Mouse (Mus musculus) MN1 (cell line): ENCODE results near the gene Adcy4.
A peak's percentile ranks its signal among the peaks of the same experiment; 100 is the strongest.

Experiments used
- DNase-seq: peaks from one replicate; pipeline ENCODE4 v3.0.0-alpha.2; 2016; ENCODE audit warnings: low spot score

Gene Adcy4

GRCm38 (mm10) chr14:55783958-55784235 is at the start of gene Adcy4:
Adcy4 (minus strand) TSS chr14:55784095.
- no peak for DNase-seq

DNA sequence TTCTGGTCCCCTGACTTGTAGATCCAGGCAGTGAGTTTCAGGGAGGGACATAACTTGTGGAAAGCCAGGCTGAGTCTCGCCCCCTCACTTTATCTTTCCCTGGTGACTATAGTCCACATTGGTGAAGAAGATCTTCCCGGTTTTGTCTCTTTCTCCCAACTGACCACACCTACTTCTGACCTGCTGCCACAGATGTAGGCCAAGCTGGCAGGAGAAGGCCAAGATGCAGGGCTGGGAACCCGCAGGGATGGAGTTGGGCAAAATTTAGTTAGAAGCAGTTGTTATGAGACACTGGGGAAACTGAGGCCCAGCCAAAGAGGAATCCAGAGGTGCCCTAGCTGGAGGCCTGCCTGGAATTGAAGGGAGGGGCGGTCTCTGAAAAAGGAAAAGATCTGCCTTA is 49.2 kb upstream of the Adcy4 start:
- DNase-seq = no peak

DNA sequence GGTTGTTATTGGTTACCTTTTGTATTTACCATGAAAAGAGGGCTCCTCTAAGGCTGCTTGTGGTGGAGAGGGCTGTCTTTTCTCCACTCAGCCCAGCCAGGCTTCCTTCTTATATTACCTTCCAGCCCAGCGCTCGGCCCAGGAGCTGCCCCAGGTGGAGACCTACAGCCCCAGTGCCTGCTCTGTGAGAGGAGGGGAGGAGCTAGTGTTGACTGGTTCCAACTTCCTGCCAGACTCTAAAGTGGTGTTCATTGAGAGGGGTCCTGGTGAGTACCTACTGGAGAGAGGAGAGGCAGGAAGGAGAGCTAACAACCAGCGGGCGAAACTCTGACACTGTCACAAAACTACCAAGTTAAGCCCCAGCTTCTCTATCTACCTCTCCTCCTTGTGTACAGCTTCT is 46.4 kb upstream of the Adcy4 start:
- DNase-seq = no peak

DNA sequence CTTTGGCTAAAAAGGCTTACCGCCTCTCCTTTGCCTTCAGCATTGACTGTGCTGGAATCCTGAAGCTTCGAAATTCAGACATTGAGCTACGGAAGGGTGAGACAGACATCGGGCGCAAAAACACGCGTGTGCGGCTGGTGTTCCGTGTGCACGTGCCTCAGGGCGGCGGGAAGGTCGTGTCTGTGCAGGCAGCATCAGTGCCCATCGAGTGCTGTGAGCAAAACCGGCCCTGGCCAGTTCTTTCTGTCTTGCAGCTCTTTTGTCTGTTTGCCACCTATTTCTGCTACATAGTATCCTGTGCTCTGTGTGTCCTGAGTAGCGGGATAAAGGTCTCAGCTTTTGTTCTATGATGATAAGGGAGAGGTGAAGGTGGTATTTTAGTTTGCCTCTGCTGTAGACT is 46.0 kb upstream of the Adcy4 start:
- DNase-seq = no peak

- DNase-seq = no peak
Measured at GRCm38 (mm10) chr14:55828716-55829263, 44.9 kb upstream of the Adcy4 start.

DNA sequence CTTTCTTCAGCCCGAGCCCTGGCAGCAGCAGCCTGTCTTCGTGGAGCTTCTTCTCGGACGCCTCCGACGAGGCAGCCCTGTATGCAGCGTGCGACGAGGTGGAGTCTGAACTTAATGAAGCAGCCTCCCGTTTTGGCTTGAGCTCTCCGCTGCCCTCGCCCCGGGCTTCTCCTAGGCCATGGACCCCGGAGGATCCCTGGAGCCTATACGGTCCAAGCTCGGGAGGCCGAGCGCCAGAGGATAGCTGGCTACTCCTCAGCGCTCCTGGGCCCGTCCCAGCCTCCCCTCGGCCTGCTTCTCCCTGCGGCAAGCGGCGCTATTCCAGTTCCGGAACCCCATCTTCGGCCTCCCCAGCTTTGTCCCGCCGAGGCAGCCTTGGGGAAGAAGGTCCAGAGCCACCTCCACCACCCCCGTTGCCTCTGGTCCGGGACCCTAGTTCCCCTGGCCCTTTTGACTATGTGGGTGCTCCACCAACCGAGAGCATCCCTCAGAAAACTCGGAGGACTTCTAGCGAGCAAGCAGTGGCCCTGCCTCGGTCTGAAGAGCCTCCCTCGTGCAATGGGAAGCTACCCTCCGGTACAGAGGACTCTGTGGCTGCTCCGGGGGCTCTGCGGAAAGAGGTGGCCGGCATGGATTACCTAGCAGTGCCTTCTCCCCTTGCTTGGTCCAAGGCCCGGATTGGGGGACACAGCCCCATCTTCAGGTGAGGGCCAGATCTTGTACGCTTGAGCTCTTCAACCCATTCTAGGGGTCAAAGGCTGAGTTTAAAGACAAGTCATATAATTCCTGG is 42.9 kb upstream of the Adcy4 start:
- no peak for DNase-seq

DNA sequence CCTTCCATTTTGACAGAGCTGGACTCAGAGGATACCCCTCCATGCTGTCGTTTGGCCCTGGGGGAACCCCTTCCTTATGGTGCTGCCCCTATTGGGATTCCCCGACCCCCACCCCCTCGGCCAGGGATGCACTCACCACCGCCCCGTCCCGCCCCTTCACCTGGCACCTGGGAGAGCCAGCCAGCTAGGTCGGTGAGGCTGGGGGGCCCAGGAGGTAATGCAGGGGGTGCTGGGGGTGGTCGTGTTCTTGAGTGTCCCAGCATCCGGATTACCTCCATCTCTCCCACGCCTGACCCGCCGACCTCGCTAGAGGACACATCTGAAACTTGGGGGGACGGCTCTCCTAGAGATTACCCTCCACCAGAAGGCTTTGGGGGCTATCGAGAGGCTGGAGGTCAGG is 42.2 kb upstream of the Adcy4 start:
- DNase-seq = no peak

- DNase-seq = no peak
Measured at GRCm38 (mm10) chr14:55825216-55826051, 41.5 kb upstream of the Adcy4 start.

- peak; percentile 39 for DNase-seq
Measured at GRCm38 (mm10) chr14:55824481-55825215, 40.8 kb upstream of the Adcy4 start.

DNA sequence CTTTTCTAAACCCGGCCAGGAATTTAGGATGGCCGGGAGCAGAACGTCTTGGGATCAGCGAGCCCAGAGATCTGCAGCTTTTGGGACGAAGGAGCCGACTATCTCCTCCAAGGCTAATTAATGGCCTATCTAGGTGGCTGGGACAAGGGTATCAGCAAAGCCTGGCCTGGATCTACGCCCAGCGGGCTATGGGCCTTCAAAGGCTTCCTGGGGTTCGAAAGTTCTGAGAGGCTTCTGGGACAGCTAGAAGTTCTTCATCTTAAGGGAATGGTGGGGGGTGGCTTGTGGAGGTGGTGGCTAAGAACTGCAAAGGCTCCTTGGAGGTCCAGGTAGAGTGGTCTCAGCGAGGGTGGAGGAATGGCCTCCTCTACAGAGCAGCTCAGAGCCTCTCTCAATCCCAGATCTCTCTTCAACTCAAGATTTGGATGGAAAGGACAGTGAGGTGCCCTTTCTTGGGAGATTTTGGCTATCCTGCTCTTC is 40.1 kb upstream of the Adcy4 start:
- peak; percentile 71 for DNase-seq

DNA sequence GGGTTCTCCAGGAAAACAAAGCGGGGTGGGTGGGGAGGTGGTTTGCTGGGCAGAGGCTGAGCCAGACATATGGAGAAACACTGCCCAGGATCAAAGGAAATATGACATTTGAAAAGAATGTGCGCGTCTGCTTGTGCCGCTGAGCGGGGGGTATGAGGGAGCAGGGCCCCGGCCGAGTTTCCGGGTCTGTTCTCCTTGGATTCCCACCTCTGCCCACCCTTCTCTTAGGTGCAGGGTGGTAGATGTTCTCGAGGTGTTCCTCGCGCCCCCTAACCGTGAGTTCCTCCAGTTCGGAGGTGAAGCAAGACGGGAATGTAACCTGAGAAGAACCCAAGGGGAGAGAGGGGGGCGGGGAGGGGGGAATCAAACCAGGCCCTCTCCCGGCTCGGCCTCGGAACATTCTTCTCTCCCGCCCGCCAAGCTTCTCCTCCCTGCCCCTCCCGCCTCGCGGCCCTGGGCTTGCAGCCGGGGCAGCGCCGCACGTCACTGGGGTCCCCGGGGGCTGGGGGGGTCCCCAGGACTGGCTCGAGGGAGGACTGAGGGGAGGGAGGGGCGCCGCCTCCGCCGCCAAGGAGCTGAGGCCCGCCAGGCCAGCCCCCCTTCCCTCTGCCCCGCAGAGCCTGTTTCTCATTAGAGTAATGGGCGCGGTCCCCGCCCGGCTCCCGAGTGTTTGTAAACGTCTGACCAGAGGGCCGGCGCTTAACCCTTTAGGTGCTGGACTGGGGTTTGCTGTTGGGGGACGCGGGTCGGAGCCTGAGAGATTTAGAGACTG is 39.3 kb upstream of the Adcy4 start, which contains the start of gene Nfatc4:
Gene Nfatc4 (plus strand): TSS at position 154 of the 772 bp plus-strand sequence.
- peak; percentile 91 for DNase-seq

DNA sequence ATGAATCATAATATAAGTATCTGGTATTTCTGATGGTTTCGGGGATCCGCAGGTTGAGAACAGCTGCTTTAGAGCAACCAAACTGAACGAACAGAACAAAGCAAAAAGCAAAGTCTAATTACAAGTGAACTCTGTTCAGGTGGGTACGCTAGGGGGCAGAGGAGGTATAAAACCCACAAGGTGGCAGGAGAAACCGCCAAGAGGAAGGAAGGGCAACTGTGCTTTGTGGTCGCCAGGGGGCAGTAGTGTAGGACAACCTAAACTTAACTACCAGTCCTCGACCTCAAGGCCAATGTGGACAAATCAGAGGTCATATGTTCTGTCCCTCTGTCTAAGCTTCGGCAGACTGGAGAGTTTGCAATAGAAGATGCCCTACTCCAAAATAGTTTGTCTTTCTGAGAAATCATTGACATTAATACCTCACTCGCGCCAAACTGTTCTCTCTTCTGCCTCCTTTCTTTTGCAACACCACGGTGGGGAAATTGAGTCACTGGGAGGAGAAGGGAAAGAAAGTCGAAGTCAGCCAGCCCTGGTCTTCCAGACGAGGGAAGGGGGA is 38.6 kb upstream of the Adcy4 start:
- DNase-seq = peak; percentile 90

DNA sequence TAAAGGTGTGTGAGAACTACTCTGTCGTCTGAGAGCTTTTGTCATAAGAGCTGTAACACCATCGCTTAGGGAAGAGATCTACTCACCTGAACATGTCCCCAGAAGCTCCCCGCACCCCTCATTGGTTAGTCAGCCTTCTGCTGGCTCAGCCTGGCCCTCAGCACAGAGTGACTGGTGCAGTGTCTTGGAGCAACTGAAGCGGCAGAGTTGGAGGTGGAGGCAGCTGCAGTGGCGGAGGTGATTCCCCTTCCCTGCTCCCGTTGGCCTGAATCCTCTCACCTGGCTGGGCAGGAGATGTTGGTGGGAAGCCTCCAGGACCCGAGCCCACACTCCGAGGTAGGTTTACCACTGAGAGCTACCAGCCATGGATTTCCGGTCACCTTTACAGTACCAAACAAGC is 36.7 kb upstream of the Adcy4 start:
- DNase-seq = no peak

- no peak for DNase-seq
Measured at GRCm38 (mm10) chr14:55819845-55820405, 36.0 kb upstream of the Adcy4 start.

- DNase-seq = peak; percentile 18
Measured at GRCm38 (mm10) chr14:55815310-55815751, 31.4 kb upstream of the Adcy4 start.

DNA sequence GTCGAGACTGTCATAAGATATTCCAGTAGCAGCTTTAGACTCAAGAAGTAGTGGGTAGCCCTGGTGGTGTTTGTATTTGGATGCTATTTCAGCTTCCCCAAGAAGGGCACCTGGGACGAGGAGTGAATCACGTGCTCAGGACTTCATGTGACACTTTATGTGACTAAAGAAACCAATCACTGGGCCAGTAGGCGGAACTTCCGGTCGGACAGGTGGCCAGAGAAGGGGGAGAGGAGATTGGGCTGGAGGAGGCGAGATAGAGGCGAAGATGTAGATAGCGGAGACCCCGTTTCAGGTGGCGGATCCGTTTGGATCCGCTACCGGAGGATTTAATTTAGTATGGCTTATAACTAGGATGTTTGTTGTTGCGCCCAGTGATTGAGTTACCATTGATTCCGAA is 31.0 kb upstream of the Adcy4 start:
- no peak for DNase-seq

DNA sequence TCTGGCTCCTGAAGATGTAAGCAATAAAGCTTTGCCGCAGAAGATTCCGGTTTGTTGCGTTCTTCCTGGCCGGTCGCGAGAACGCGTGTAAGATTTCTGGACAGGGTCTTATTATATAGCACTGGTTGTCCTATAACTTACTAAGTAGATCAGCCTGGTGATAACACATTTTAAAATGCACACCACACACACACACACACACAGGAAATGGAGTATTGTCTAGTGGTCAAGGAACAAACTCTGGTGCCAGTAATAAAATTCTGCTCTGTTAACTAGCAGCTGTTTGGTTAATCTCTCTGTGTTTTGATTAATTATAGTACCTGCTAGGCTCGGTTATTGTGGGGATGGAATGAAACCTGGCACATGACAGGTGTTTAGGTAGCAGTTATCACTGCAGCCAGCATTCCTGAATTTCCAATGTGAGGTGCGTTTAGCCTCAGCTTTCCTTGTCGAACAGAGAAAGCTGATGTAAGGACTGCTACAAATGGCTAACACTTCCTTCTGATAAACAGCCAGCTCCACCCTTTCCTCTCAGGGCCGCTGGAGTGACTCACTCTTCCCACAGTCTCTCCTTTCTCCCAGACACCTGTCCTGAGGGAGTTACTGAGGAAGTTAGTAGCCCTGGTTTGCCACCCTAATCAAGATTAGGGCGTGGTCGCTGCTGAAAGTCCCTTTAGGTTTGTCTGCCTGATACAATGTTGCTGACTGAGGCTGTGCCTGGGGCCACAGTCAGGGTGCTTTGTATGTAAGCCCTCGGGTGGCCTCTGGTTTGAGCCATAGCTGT is 11.7 kb upstream of the Adcy4 start:
- DNase-seq = peak; percentile 37

- DNase-seq = no peak
Measured at GRCm38 (mm10) chr14:55793946-55794345, 10.1 kb upstream of the Adcy4 start.

GRCm38 (mm10) chr14:55793461-55793860 is 9.6 kb upstream of the Adcy4 start:
- DNase-seq = no peak
